Mouse (Mus musculus) liver, embryonic 14.5 days (tissue): ENCODE measurements at regions not wholly inside any gene's neighbourhood (a gene's known extent, or its start where the extent isn't known, plus 50 kb on each side); places are given as distances from the start of the nearest gene placed in this dataset.

Experiments used
- ATAC-seq: fragments of 200-750 bp; cut with Nextera tagmentation; 2 replicates; pipeline ENCODE4 v1.8.0; 2017; ENCODE audit warnings: moderate number of reproducible peaks, mild to moderate bottlenecking, moderate library complexity; ENCODE audit not compliant: insufficient read depth
- DNase-seq, 3 experiments: peaks; one replicate each; pipeline ENCODE4 v3.0.0-alpha.2; 2012 to 2013; ENCODE audit warnings: low read depth in 3 of 3, low spot score in 3 of 3
- H3K27ac ChIP-seq: fragments of 300-500 bp; sonication (generic); 2 replicates; pipeline ENCODE4 v1.5.1; 2014; ENCODE audit warnings: moderate library complexity, mild to moderate bottlenecking, control low read depth, inconsistent platforms
- H3K27me3 ChIP-seq: fragments of 300-500 bp; sonication (generic); 2 replicates; pipeline ENCODE4 v1.6.1; 2014; ENCODE audit warnings: mild to moderate bottlenecking, low read length, moderate library complexity; ENCODE audit not compliant: control insufficient read depth, insufficient read depth
- H3K36me3 ChIP-seq: fragments of 300-500 bp; sonication (generic); replicated peaks from 2 replicates; pipeline ENCODE4 v1.6.1; 2014; ENCODE audit warnings: low read depth; ENCODE audit not compliant: control insufficient read depth, insufficient read depth
- H3K4me1 ChIP-seq, 2 experiments: fragments of 200-500 bp in 1 of 2; fragments of 300-500 bp in 1 of 2; sonication (generic) in 1 of 2; replicated peaks; 2 replicates each; pipeline ENCODE4 v1.6.1; 2012 to 2014; ENCODE audit warnings: antibody characterized with exemption in 1 of 2, inconsistent platforms in 1 of 2, low read length in 1 of 2; ENCODE audit not compliant: control insufficient read depth in 2 of 2, insufficient read depth in 2 of 2
- H3K4me2 ChIP-seq: fragments of 300-500 bp; sonication (generic); 2 replicates; pipeline ENCODE4 v1.6.1; 2014; ENCODE audit warnings: low read depth, mild to moderate bottlenecking, control low read depth, moderate library complexity
- H3K4me3 ChIP-seq, 2 experiments: fragments of 200-500 bp in 1 of 2; fragments of 300-500 bp in 1 of 2; sonication (generic) in 1 of 2; 2 replicates each; pipeline ENCODE4 v1.5.1; 2012 to 2014; ENCODE audit warnings: low read depth in 2 of 2, low read length in 2 of 2, mild to moderate bottlenecking in 2 of 2, control low read depth in 1 of 2, inconsistent platforms in 1 of 2, moderate library complexity in 1 of 2; ENCODE audit not compliant: insufficient read depth in 1 of 2
- H3K9ac ChIP-seq: fragments of 300-500 bp; sonication (generic); replicated peaks from 2 replicates; pipeline ENCODE4 v1.6.1; 2014; ENCODE audit warnings: mild to moderate bottlenecking, control low read depth, moderate library complexity
- H3K9me3 ChIP-seq: fragments of 300-500 bp; sonication (generic); 2 replicates; pipeline ENCODE4 v1.6.1; 2016; ENCODE audit warnings: low read length, mixed read lengths; ENCODE audit not compliant: control insufficient read depth
- CTCF ChIP-seq: IDR thresholded peaks from 2 replicates; pipeline ENCODE4 v1.5.1; 2016; ENCODE audit warnings: antibody characterized with exemption, low read depth, control low read depth
- EP300 ChIP-seq: IDR thresholded peaks from 2 replicates; pipeline ENCODE4 v1.6.1; 2016; ENCODE audit warnings: antibody characterized with exemption, low read depth
- WGBS: fragments of 180-500 bp; shearing (Covaris S2); extraction: QIAGEN DNeasy Blood & Tissue Kit; methylation state at CpG from one replicate; pipeline ENCODE4 v1.1.7; 2014; ENCODE audit not compliant: insufficient replicate concordance; 5-methylcytosine and 5-hydroxymethylcytosine counted together

DNA sequence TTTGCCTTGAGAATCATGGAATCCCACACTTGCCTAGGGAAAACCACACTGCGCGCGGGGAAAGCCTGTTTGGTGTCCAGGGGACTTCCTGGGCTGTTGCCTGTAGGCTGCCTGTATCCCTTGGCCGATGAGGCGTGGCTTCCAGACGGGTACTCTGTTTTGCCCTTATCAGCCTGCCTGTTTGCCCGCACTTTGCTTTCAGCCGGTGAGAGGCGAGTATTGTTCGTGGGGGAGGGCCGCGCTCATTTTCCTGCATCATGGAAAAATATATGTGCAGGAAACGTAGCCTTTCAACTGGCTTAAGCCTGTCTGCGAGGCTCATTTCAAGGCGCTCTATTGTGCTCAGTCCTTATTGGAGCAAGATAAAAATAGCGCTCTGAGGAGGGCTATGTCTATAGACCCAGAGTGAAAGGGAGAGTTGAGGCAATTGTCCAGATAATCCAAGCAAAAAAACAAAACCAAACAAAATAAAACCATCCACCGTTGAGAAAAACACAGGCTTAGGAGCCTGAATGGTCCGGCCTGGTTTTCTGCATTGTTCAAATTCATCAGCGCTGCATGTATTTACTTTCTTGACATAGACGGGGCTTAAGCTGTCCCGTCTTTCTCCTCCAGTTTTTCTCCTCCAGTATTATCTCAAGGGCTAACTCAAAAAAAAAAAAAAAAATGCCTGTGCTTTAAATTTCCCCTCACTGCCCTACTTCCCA lies 67.9 kb downstream of the Klf5 start:
- ATAC-seq = no peak

GRCm38 (mm10) chr14:99366996-99367555 lies 68.6 kb downstream of the Klf5 start:
- ATAC-seq (no peak), DNase-seq (no peak)
- Histone ChIP-seq H3K36me3 (no peaks in the 10 kb centered on the region), H3K9ac (no peak overlapping the region), H3K9me3 (no peaks in the 10 kb centered on the region), H3K27me3 (no peaks in the 10 kb centered on the region), H3K27ac (no peak overlapping the region), H3K4me2 (no peak overlapping the region), H3K4me3 (no peak overlapping the region), H3K4me1 (no peaks in the 10 kb centered on the region)
- no peak for TF ChIP-seq EP300
- no peak for TF ChIP-seq CTCF
- 65% methylated on average over 11 of the region's 11 CpGs for WGBS

More for the DNA sequence above, 67.9 kb downstream of the Klf5 start:
- 58% methylated on average over 21 of the region's 21 CpGs for WGBS
- no peak overlapping the region for H3K27ac ChIP-seq
- H3K9ac ChIP-seq = no peak overlapping the region
- no peaks in the 10 kb centered on the region for H3K9me3 ChIP-seq
- peak overlapping the region; percentile 8; the same call in 1 of the 2 replicates for H3K4me2 ChIP-seq
- H3K4me3 ChIP-seq = no peak overlapping the region
- H3K27me3 ChIP-seq = no peaks in the 10 kb centered on the region
- H3K36me3 ChIP-seq = no peaks in the 10 kb centered on the region
- no peaks in the 10 kb centered on the region for H3K4me1 ChIP-seq
- no peak for TF ChIP-seq EP300
- no peak for TF ChIP-seq CTCF
- DNase-seq = no peak

DNA sequence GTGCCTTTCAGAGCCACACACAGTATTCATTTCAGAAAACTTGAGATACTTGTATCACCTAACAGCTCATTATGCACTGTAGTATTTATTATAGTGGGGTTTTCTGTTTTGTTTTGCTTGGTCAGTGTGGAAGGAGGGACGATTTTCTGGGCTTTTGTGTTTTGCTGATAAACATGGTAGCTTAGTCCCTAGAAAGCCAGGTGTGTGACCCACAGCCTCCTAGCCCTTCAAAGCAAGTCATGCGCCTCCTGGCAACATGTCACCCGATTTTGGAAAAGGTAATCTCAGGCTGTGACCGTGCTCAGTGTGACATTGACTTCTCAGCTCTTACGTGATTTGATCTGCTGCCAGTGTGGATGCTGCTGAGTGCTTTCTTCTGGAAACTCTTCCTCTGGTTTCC lies 70.9 kb downstream of the Klf5 start:
- no peak overlapping the region for H3K4me3 ChIP-seq
- DNase-seq (no peak), ATAC-seq (no peak)
- no peak overlapping the region for H3K27ac ChIP-seq
- 59% methylated on average over 5 of the region's 5 CpGs for WGBS
- H3K36me3 ChIP-seq = no peaks in the 10 kb centered on the region
- no peaks in the 10 kb centered on the region for H3K9me3 ChIP-seq
- H3K27me3 ChIP-seq = no peaks in the 10 kb centered on the region
- no peaks in the 10 kb centered on the region for H3K4me1 ChIP-seq
- H3K4me2 ChIP-seq = no peak overlapping the region
- TF ChIP-seq CTCF (no peak), EP300 (no peak)
- no peak overlapping the region for H3K9ac ChIP-seq

DNA sequence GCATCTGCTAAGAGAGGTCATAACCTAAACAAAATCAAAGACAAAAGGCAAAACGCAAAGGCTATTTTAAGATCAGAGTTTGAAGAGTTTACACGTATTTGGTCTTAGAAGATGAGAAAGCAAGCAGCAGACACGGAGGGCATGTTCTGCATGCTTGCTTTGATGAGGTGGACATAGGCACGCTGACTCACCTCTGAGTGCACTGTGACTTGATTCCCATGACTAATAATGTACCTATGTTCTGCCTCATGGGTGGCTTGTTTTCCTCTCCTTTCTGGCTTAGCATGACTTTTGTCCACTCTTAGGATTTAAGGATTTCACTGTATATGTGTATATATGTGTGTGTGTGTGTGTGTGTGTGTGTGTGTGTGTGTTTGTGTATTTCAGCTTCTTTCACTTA lies 75.2 kb downstream of the Klf5 start:
- 69% methylated on average over 4 of the region's 4 CpGs for WGBS
- H3K27ac ChIP-seq = no peak overlapping the region
- ATAC-seq (no peak), DNase-seq (no peak)
- H3K4me2 ChIP-seq = no peak overlapping the region
- no peaks in the 10 kb centered on the region for H3K4me1 ChIP-seq
- H3K9ac ChIP-seq = no peak overlapping the region
- no peaks in the 10 kb centered on the region for H3K36me3 ChIP-seq
- TF ChIP-seq EP300 (no peak), CTCF (no peak)
- H3K27me3 ChIP-seq = no peaks in the 10 kb centered on the region
- H3K9me3 ChIP-seq = no peaks in the 10 kb centered on the region
- no peak overlapping the region for H3K4me3 ChIP-seq

GRCm38 (mm10) chr14:99375040-99375610 lies 76.6 kb downstream of the Klf5 start:
- no peak for ATAC-seq
- Histone ChIP-seq H3K9me3 (no peaks in the 10 kb centered on the region), H3K9ac (no peak overlapping the region), H3K4me1 (no peaks in the 10 kb centered on the region), H3K27me3 (no peaks in the 10 kb centered on the region), H3K4me3 (no peak overlapping the region), H3K36me3 (no peaks in the 10 kb centered on the region), H3K4me2 (no peak overlapping the region), H3K27ac (no peak overlapping the region)
- TF ChIP-seq EP300 (no peak), CTCF (no peak)
- 47% methylated on average over 5 of the region's 5 CpGs for WGBS
- DNase-seq = no peak
